Mouse (Mus musculus): ENCODE data around the gene Dleu7. TPM values are rescaled to one million over a fixed set of nuclear protein-coding genes. Genes with fewer than 3 reads are reported as not detected.

Dleu7 gene
- not detected in 2 replicates for total RNA-seq (2014; fragmentation: Nextera tagmentation)
- 2.2 TPM in 1 of 2 replicates, not detected in the other for total RNA-seq (2017)

- peak; percentile 43 for ATAC-seq (replicated peaks; ENCODE audit: poor library complexity, severe bottlenecking)
Observed at GRCm38 (mm10) chr14:62292488-62293339, at the start of gene Dleu7, which contains the start of gene Rnaseh2b. Gene Dleu7, minus strand, starts transcription at chr14:62293047. Gene Rnaseh2b, plus strand, starts transcription at chr14:62292589.

GRCm38 (mm10) chr14:62341887-62342642 is 49.2 kb upstream of the Dleu7 start:
- no peak for ATAC-seq (replicated peaks; ENCODE audit: poor library complexity, severe bottlenecking)

GRCm38 (mm10) chr14:62339196-62339595 is 46.3 kb upstream of the Dleu7 start:
- no peak for ATAC-seq (replicated peaks; ENCODE audit: poor library complexity, severe bottlenecking)

GRCm38 (mm10) chr14:62333909-62334687 is 41.3 kb upstream of the Dleu7 start:
- ATAC-seq (replicated peaks; ENCODE audit: poor library complexity, severe bottlenecking): no peak

- peak; percentile 90 for ATAC-seq (replicated peaks; ENCODE audit: poor library complexity, severe bottlenecking)
Observed at GRCm38 (mm10) chr14:62331866-62332619, 39.2 kb upstream of the Dleu7 start.

- ATAC-seq (replicated peaks; ENCODE audit: poor library complexity, severe bottlenecking): no peak
Observed at GRCm38 (mm10) chr14:62331457-62331856, 38.6 kb upstream of the Dleu7 start.

GRCm38 (mm10) chr14:62329631-62330030 is 36.8 kb upstream of the Dleu7 start:
- ATAC-seq (replicated peaks; ENCODE audit: poor library complexity, severe bottlenecking): no peak

GRCm38 (mm10) chr14:62328606-62329005 is 35.8 kb upstream of the Dleu7 start:
- ATAC-seq (replicated peaks; ENCODE audit: poor library complexity, severe bottlenecking): no peak

- ATAC-seq (replicated peaks; ENCODE audit: poor library complexity, severe bottlenecking): no peak
Observed at GRCm38 (mm10) chr14:62327171-62327570, 34.3 kb upstream of the Dleu7 start.

- no peak for ATAC-seq (replicated peaks; ENCODE audit: poor library complexity, severe bottlenecking)
Observed at GRCm38 (mm10) chr14:62326026-62326425, 33.2 kb upstream of the Dleu7 start.

- ATAC-seq (replicated peaks; ENCODE audit: poor library complexity, severe bottlenecking): no peak
Observed at GRCm38 (mm10) chr14:62324943-62325342, 32.1 kb upstream of the Dleu7 start.

GRCm38 (mm10) chr14:62323457-62323856 is 30.6 kb upstream of the Dleu7 start:
- ATAC-seq (replicated peaks; ENCODE audit: poor library complexity, severe bottlenecking): no peak

GRCm38 (mm10) chr14:62322581-62323344 is 29.9 kb upstream of the Dleu7 start:
- no peak for ATAC-seq (replicated peaks; ENCODE audit: poor library complexity, severe bottlenecking)

- peak; percentile 20; the same call in 1 of the 2 replicates for ATAC-seq (replicated peaks; ENCODE audit: poor library complexity, severe bottlenecking)
Observed at GRCm38 (mm10) chr14:62311672-62312071, 18.8 kb upstream of the Dleu7 start.

GRCm38 (mm10) chr14:62309026-62309425 is 16.2 kb upstream of the Dleu7 start:
- no peak for ATAC-seq (replicated peaks; ENCODE audit: poor library complexity, severe bottlenecking)

GRCm38 (mm10) chr14:62307555-62307954 is 14.7 kb upstream of the Dleu7 start:
- no peak for ATAC-seq (replicated peaks; ENCODE audit: poor library complexity, severe bottlenecking)

- ATAC-seq (replicated peaks; ENCODE audit: poor library complexity, severe bottlenecking): no peak
Observed at GRCm38 (mm10) chr14:62300031-62300430, 7.2 kb upstream of the Dleu7 start.

GRCm38 (mm10) chr14:62298808-62299207 is 6.0 kb upstream of the Dleu7 start:
- ATAC-seq (replicated peaks; ENCODE audit: poor library complexity, severe bottlenecking): no peak

- ATAC-seq (replicated peaks; ENCODE audit: poor library complexity, severe bottlenecking): no peak
Observed at GRCm38 (mm10) chr14:62292166-62292487, 720 bp downstream of the Dleu7 start.

All from granulocyte monocyte progenitor cell, adult 5-6 weeks (primary cell).